Mouse (Mus musculus) kidney, embryonic 14.5 days (tissue): Measurements from ENCODE around the gene Asb6. TPM values are rescaled to one million over a fixed set of nuclear protein-coding genes. Genes with fewer than 3 reads are reported as not detected.
A peak's percentile ranks its signal among the peaks of the same experiment; 100 is the strongest.

Experiments
- ATAC-seq: fragments of 200-750 bp; cut with Nextera tagmentation; 2 replicates; pipeline ENCODE4 v1.8.0; 2017; ENCODE audit warnings: moderate number of reproducible peaks, mild to moderate bottlenecking, moderate TSS enrichment, moderate library complexity; ENCODE audit not compliant: low FRiP score, low TSS enrichment
- H3K27ac ChIP-seq: fragments of 300-500 bp; sonication (generic); 2 replicates; pipeline ENCODE4 v1.5.1; 2014; ENCODE audit warnings: low read depth, mild to moderate bottlenecking, low read length, moderate library complexity, mixed read lengths
- H3K27me3 ChIP-seq: fragments of 300-500 bp; sonication (generic); 2 replicates; pipeline ENCODE4 v1.6.1; 2014; ENCODE audit warnings: mild to moderate bottlenecking, low read length; ENCODE audit not compliant: control insufficient read depth, insufficient read depth
- H3K36me3 ChIP-seq: fragments of 300-500 bp; sonication (generic); 2 replicates; pipeline ENCODE4 v1.6.1; 2014; ENCODE audit warnings: low read length, mixed read lengths; ENCODE audit not compliant: control insufficient read depth, insufficient read depth
- H3K4me1 ChIP-seq: fragments of 300-500 bp; sonication (generic); 2 replicates; pipeline ENCODE4 v1.6.1; 2014; ENCODE audit warnings: low read length, mixed read lengths; ENCODE audit not compliant: control insufficient read depth, insufficient read depth
- H3K4me2 ChIP-seq: fragments of 300-500 bp; sonication (generic); replicated peaks from 2 replicates; pipeline ENCODE4 v1.6.1; 2014; ENCODE audit warnings: low read depth, mild to moderate bottlenecking, low read length
- H3K4me3 ChIP-seq: fragments of 300-500 bp; sonication (generic); 2 replicates; pipeline ENCODE4 v1.5.1; 2014; ENCODE audit warnings: mild to moderate bottlenecking, low read length
- H3K9ac ChIP-seq: fragments of 300-500 bp; sonication (generic); 2 replicates; pipeline ENCODE4 v1.6.1; 2014; ENCODE audit warnings: low read depth, mild to moderate bottlenecking, low read length, moderate library complexity
- H3K9me3 ChIP-seq: fragments of 300-500 bp; sonication (generic); 2 replicates; pipeline ENCODE4 v1.6.1; 2016; ENCODE audit warnings: low read length; ENCODE audit not compliant: control insufficient read depth
- WGBS: fragments of 180-500 bp; shearing (Covaris S2); extraction: QIAGEN DNeasy Blood & Tissue Kit; methylation state at CpG from one replicate; pipeline ENCODE4 v1.1.7; 2014; 5-methylcytosine and 5-hydroxymethylcytosine counted together
- polyA plus RNA-seq: library from polyadenylated mRNA; unstranded; fragments of >200 nt; fragmentation: Nextera tagmentation; extraction: Ambion mirVana; gene quantifications from 2 replicates; pipeline ENCODE4 v1.2.1, GENCODE M21; 2014

Gene Asb6
- polyA plus RNA-seq, 1 experiment from 2014 or later = 33.3 TPM

DNA sequence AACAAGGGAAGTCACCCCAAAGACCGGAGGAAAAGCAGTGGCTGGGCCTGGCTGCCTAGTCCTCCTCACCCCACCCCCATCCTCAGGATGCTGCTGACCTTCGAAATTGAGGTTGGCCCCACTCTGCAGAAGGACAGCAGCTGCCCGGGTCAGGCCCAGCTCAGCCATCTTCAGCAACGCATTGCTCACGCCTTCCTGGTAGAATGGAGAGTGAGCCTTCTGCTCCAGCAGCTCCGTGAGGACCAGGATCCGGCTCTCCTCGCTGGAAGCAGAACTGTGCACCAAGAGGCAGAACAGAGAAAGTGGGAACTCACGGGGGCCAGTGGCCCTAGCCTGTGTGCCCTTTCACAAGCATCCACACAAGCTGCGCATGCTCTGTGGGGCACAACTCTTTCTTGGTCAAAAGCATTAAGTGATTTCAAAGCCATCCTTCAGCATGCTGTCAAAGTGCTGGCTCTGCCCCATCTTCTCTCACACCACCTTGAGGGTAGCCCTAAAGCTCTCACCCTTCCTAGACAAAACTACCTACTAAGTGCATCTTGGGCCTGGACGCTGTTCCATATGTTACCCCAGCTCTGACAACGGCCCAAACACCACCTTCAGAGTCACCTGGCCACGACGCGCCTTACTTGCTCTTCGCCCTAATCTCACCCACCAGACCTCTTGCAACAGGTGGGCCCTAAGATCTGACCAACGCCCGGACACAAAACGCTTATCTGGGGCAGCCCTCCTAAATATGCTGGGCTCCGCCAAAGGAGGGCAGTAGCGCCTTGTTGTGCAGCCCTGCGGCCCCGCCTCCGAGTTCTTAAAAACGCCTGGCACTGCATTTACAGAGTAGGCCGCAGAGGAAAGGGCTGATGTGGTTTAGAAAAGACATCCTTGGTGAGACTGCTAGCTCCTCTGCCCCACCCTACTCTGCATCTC, 3.0 kb downstream of the Asb6 start:
- 33% methylated on average over 26 of the region's 26 CpGs for WGBS
- Histone ChIP-seq H3K4me2 (peak overlapping the region; percentile 85), H3K4me1 (peaks cover 10% of the 10 kb centered on the region), H3K4me3 (peak overlapping the region; percentile 98), H3K9ac (peak overlapping the region; percentile 90), H3K9me3 (no peaks in the 10 kb centered on the region), H3K27ac (peak overlapping the region; percentile 45; the same call in 1 of the 2 replicates), H3K36me3 (peaks cover 43% of the 10 kb centered on the region), H3K27me3 (no peaks in the 10 kb centered on the region)
- 0 out of 2 replicates have a peak, but pooled peaks have one; percentile 1 for ATAC-seq

DNA sequence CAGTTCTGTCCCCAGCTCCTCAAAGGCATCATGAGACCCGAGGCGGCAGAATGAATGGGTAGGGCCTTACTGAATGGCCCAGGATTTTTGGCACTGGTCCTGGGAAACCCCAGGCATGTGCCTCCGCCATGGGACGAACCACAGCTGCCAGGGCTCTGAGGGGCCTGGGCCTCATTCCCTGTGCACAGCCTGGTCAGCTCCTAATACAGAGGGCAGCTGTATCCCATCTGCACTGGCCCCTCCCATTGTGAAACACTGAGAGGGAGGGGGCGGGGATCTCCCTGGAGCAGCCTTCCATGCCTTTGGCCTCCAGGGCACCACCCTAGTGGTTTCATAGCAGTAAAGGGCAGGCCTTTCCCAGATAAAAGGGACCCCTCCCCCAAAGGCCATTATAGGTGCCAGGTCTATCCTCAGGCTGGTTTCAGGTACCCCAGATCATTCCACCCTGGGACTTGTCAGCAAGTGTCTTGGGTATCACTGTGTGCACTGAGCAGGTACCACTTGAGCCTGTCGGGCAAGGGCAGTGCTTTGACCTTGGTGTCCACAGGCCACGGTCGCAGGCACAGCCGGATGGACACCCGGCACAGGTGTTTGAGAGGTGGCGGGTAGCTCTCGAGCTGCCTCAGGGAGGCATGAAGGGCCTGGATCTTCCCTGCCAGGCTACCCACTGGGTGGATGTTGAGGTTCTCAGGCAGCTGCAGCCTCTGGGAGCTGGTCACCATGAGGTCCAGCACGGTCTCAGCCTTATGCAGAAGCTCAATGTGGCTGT, 6.6 kb downstream of the Asb6 start:
- peaks cover 76% of the 10 kb centered on the region for H3K36me3 ChIP-seq
- WGBS = 62% methylated on average over 13 of the region's 13 CpGs
- peak; percentile 43; the same call in 1 of the 2 replicates for ATAC-seq
- H3K4me1 ChIP-seq = peaks cover 10% of the 10 kb centered on the region
- H3K9ac ChIP-seq = no peak overlapping the region
- H3K27ac ChIP-seq = peak overlapping the region; percentile 53; the same call in 1 of the 2 replicates
- 0 out of 2 replicates have a peak, but pooled peaks cover 3% of the 10 kb centered on the region for H3K9me3 ChIP-seq
- no peak overlapping the region for H3K4me2 ChIP-seq
- no peak overlapping the region for H3K4me3 ChIP-seq
- H3K27me3 ChIP-seq = no peaks in the 10 kb centered on the region

DNA sequence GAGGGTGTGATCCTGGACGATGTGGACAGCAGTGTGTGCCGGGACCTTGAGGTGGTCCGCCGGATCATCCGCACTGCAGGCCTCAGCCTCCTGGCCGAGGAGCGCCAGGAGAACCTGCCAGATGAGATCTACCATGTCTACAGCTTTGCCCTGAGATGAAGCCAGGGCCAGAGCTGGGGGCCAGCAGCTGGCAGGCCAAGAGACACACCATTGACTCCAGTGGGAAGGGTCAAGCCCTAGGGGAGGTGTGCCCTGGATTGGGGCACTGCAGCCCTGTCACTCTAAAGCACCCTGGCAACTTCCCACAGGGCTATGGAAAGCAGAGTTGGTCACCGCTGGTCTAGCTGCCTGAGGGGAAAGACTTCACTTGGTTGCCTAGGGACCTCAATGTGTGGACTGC, 7.7 kb downstream of the Asb6 start:
- WGBS = 92% methylated on average over 8 of the region's 8 CpGs
- no peak for ATAC-seq
- H3K4me1 ChIP-seq = peaks cover 10% of the 10 kb centered on the region
- H3K9ac ChIP-seq = no peak overlapping the region
- H3K9me3 ChIP-seq = 0 out of 2 replicates have a peak, but pooled peaks cover 3% of the 10 kb centered on the region
- no peaks in the 10 kb centered on the region for H3K27me3 ChIP-seq
- H3K4me3 ChIP-seq = no peak overlapping the region
- peaks cover 76% of the 10 kb centered on the region for H3K36me3 ChIP-seq
- H3K27ac ChIP-seq = no peak overlapping the region
- no peak overlapping the region for H3K4me2 ChIP-seq

DNA sequence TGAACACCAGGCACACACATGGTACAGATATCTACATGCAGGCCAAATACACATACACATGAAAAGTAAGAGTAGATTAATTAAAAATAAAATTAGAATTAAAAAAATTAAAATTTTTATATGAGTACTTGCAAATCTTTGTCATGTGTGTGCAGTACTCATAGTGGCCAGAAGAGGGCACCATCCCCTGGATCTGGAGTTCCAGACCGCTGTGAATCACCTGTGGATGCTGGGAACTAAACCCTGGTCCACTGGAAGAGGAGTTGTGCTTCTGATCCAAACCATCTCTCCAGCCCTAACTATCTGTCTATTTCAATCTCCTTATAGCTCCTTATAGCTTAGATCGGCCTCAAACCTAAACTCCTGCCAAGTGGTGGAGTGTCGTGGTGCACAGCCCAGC, 9.1 kb downstream of the Asb6 start:
- no peak overlapping the region for H3K9ac ChIP-seq
- no peak for ATAC-seq
- no peaks in the 10 kb centered on the region for H3K27me3 ChIP-seq
- H3K4me1 ChIP-seq = 0 out of 2 replicates have a peak, but pooled peaks cover 3% of the 10 kb centered on the region
- H3K27ac ChIP-seq = no peak overlapping the region
- 0 out of 2 replicates have a peak, but pooled peaks cover 3% of the 10 kb centered on the region for H3K9me3 ChIP-seq
- no peak overlapping the region for H3K4me2 ChIP-seq
- 95% methylated on average over 3 of the region's 3 CpGs for WGBS
- peaks cover 77% of the 10 kb centered on the region for H3K36me3 ChIP-seq
- H3K4me3 ChIP-seq = no peak overlapping the region

DNA sequence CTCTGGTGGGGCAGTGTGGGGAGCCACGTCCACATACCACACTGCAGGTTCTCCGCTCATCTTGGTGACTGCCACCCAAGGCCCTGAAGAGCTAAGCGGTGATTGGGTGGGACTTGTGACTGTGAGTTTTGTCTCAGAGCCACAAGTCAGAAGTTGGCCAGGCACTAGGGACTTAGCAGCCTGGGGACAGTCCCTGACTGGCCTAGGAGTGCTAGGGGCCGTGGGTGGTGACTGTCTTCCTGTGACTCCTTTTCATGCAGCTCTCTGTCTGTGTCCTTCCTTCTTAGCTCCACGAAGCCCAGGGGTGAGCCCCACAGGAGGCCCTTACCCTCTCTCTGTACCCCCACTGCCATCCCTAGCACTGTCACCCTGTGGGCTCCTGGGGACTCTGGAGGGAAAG, 10.3 kb downstream of the Asb6 start:
- H3K27ac ChIP-seq = no peak overlapping the region
- H3K36me3 ChIP-seq = peaks cover 78% of the 10 kb centered on the region
- 0 out of 2 replicates have a peak, but pooled peaks cover 3% of the 10 kb centered on the region for H3K9me3 ChIP-seq
- 92% methylated on average over 5 of the region's 5 CpGs for WGBS
- H3K4me2 ChIP-seq = no peak overlapping the region
- H3K9ac ChIP-seq = no peak overlapping the region
- no peak for ATAC-seq
- H3K4me1 ChIP-seq = 0 out of 2 replicates have a peak, but pooled peaks cover 3% of the 10 kb centered on the region
- H3K27me3 ChIP-seq = no peaks in the 10 kb centered on the region
- no peak overlapping the region for H3K4me3 ChIP-seq

DNA sequence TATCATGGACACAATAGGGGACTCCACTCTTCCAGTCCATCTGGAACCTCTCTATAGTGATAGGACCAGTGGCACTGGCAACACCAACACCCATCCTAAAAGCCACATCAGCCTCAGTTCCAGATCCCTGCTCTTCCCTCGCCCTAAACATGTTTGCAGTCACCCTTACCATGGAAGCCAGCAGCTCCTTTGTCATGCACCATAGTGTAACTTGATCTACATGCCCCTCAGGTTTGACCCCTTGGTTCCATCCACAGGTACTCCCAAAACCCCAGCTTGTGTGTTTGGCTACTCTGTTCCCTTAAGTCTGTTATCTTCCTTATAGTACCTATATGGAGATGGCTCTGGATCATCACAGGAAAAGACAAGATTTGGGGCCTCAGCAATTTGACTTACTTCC, 13.8 kb downstream of the Asb6 start:
- no peak overlapping the region for H3K9ac ChIP-seq
- WGBS = 80% methylated on average over 1 of the region's 1 CpGs
- H3K36me3 ChIP-seq = peaks cover 78% of the 10 kb centered on the region
- no peaks in the 10 kb centered on the region for H3K4me1 ChIP-seq
- H3K27ac ChIP-seq = no peak overlapping the region
- no peak overlapping the region for H3K4me2 ChIP-seq
- H3K4me3 ChIP-seq = no peak overlapping the region
- 0 out of 2 replicates have a peak, but pooled peaks cover 3% of the 10 kb centered on the region for H3K9me3 ChIP-seq
- no peak for ATAC-seq
- H3K27me3 ChIP-seq = no peaks in the 10 kb centered on the region

DNA sequence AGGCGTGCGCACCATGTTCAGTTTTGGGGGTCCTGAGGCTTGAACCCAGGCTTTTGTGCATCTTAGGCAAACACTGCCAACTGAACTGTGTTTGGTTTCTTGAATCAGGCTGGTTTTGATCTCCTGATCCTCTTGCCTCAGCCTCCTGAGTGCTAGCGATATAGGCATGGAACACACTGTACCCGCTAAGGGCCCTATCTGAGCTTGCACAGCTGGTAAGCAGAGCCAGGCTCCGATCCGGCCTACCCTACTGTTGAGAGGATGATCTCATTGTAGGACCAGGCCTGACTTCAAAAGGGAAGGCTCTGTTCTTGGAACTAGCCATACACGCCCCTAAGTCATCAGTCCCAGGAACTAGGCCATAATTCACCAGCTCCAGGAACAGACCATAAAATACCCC, 19.6 kb downstream of the Asb6 start:
- H3K36me3 ChIP-seq = peaks cover 44% of the 10 kb centered on the region

DNA sequence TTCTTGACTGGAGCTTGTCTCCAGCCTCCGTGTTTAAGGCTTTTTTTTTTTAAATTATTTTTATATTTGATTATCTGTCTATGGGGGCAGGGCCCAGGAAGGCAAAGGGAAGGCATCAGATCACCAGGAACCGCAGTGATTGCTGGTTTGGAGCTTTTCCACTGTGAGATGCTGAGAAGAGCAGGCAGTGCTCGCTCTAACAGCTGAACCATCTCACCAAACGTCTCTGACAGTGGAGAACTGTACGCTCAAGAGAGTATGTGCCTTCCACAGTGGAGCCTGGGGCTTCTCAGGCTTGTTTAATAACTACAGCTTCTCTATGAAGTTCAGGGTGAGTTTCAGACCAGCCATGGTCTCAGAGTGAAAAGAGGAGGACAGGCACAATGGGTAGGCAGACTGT, 20.6 kb downstream of the Asb6 start:
- peaks cover 34% of the 10 kb centered on the region for H3K36me3 ChIP-seq
- no peak overlapping the region for H3K4me3 ChIP-seq
- no peaks in the 10 kb centered on the region for H3K27me3 ChIP-seq
- 58% methylated on average over 5 of the region's 5 CpGs for WGBS
- no peaks in the 10 kb centered on the region for H3K9me3 ChIP-seq
- peaks cover 6% of the 10 kb centered on the region; the same call in 1 of the 2 replicates for H3K4me1 ChIP-seq
- no peak overlapping the region for H3K27ac ChIP-seq
- no peak overlapping the region for H3K9ac ChIP-seq
- 0 out of 2 replicates have a peak overlapping the region, but pooled peaks have one; percentile 13 for H3K4me2 ChIP-seq
- ATAC-seq = no peak

More for the DNA sequence above, 19.6 kb downstream of the Asb6 start:
- H3K4me3 ChIP-seq = no peak overlapping the region
- ATAC-seq = no peak
- no peak overlapping the region for H3K27ac ChIP-seq
- 64% methylated on average over 7 of the region's 7 CpGs for WGBS
- no peaks in the 10 kb centered on the region for H3K27me3 ChIP-seq
- no peaks in the 10 kb centered on the region for H3K9me3 ChIP-seq
- H3K9ac ChIP-seq = no peak overlapping the region
- peaks cover 6% of the 10 kb centered on the region; the same call in 1 of the 2 replicates for H3K4me1 ChIP-seq
- H3K4me2 ChIP-seq = no peak overlapping the region
